Mouse (Mus musculus) G1E (cell line): Measurements from ENCODE around the gene Kif28.

Source experiments
- CTCF ChIP-seq: IDR thresholded peaks from 2 replicates; pipeline ENCODE4 v1.5.1; 2012; ENCODE audit warnings: low read depth, low read length, inconsistent platforms, mixed read lengths
- GATA1 ChIP-seq: IDR thresholded peaks from 2 replicates; pipeline ENCODE4 v1.6.1; 2012; ENCODE audit warnings: borderline replicate concordance, low read length, inconsistent platforms, mixed read lengths
- POLR2AphosphoS5 ChIP-seq: IDR thresholded peaks from 2 replicates; pipeline ENCODE4 v1.6.1; 2012; ENCODE audit warnings: low read depth, low read length, inconsistent platforms; ENCODE audit not compliant: insufficient replicate concordance
- TAL1 ChIP-seq: conservative IDR thresholded peaks from 2 replicates; pipeline ENCODE4 v1.6.1; 2012; ENCODE audit warnings: low read depth, low read length, inconsistent platforms, mixed read lengths

GRCm38 (mm10) chr1:179745171-179745570, at the start of gene Kif28:
- TF ChIP-seq CTCF (no peak), GATA1 (no peak), TAL1 (no peak), POLR2AphosphoS5 (no peak)
